Mouse (Mus musculus): ENCODE measurements around the gene Jaml.
A peak's percentile ranks its signal among the peaks of the same experiment; 100 is the strongest.

Jaml gene

GRCm38 (mm10) chr9:45103211-45103979 is 24.4 kb downstream of the Jaml start:
- H3K36me3 ChIP-seq (ENCODE audit: insufficient read depth, low read length): no peaks in the 10 kb centered on the region
- no peaks in the 10 kb centered on the region for H3K9me3 ChIP-seq (ENCODE audit: low read length)
- no peaks in the 10 kb centered on the region; the same call in 1 of the 2 replicates for H3K27me3 ChIP-seq (ENCODE audit: insufficient read depth, low read length)
- no peak overlapping the region for H3K4me3 ChIP-seq (replicated peaks; ENCODE audit: low read length)
- H3K4me1 ChIP-seq (replicated peaks; ENCODE audit: low read depth, low read length): 0 out of 2 replicates have a peak, but pooled peaks cover 4% of the 10 kb centered on the region
- TF ChIP-seq CTCF (conservative IDR thresholded peaks at IDR 0.05; ENCODE audit: low read length) (no peak), NANOG (IDR thresholded peaks at IDR 0.05; ENCODE audit: borderline replicate concordance, low read length) (no peak), POU5F1 (IDR thresholded peaks at IDR 0.05; ENCODE audit: borderline replicate concordance, low read length) (no peak)

GRCm38 (mm10) chr9:45105596-45106374 is 26.8 kb downstream of the Jaml start:
- Histone ChIP-seq H3K9me3 (ENCODE audit: low read length) (no peaks in the 10 kb centered on the region), H3K36me3 (ENCODE audit: insufficient read depth, low read length) (no peaks in the 10 kb centered on the region), H3K4me3 (replicated peaks; ENCODE audit: low read length) (no peak overlapping the region), H3K27me3 (ENCODE audit: insufficient read depth, low read length) (no peaks in the 10 kb centered on the region; the same call in 1 of the 2 replicates), H3K4me1 (replicated peaks; ENCODE audit: low read depth, low read length) (0 out of 2 replicates have a peak, but pooled peaks cover 4% of the 10 kb centered on the region)
- TF ChIP-seq NANOG (IDR thresholded peaks at IDR 0.05; ENCODE audit: borderline replicate concordance, low read length): no peak
- TF ChIP-seq CTCF (conservative IDR thresholded peaks at IDR 0.05; ENCODE audit: low read length): no peak
- no peak for TF ChIP-seq POU5F1 (IDR thresholded peaks at IDR 0.05; ENCODE audit: borderline replicate concordance, low read length)

DNA sequence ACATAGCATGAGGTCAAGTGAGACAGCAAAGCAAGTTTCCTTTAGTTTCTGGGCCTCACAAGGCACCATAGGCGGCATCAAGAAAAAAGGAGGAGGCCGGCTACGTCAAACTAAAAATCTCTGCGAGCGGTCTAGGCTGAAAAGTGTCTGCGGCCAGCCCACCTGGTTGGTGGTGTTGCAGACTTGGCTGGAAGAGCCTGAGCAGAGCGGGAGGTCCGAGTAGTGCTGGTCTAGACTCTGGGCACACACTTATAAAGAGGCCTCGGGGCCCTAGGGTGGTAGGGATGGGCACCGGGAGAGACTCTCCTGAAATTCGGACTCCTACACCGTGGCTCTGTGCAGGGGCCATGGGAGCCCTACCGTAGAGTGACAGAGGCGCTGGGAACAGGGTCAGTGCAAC is 36.7 kb downstream of the Jaml start:
- H3K27me3 ChIP-seq (ENCODE audit: insufficient read depth, low read length): peaks cover 16% of the 10 kb centered on the region
- TF ChIP-seq CTCF (conservative IDR thresholded peaks at IDR 0.05; ENCODE audit: low read length): no peak
- TF ChIP-seq NANOG (IDR thresholded peaks at IDR 0.05; ENCODE audit: borderline replicate concordance, low read length): no peak
- no peak for TF ChIP-seq POU5F1 (IDR thresholded peaks at IDR 0.05; ENCODE audit: borderline replicate concordance, low read length)
- H3K9me3 ChIP-seq (ENCODE audit: low read length): no peaks in the 10 kb centered on the region
- H3K36me3 ChIP-seq (ENCODE audit: insufficient read depth, low read length): no peaks in the 10 kb centered on the region
- peak overlapping the region; percentile 63 for H3K4me3 ChIP-seq (replicated peaks; ENCODE audit: low read length)
- H3K4me1 ChIP-seq (replicated peaks; ENCODE audit: low read depth, low read length): peaks cover 25% of the 10 kb centered on the region

DNA sequence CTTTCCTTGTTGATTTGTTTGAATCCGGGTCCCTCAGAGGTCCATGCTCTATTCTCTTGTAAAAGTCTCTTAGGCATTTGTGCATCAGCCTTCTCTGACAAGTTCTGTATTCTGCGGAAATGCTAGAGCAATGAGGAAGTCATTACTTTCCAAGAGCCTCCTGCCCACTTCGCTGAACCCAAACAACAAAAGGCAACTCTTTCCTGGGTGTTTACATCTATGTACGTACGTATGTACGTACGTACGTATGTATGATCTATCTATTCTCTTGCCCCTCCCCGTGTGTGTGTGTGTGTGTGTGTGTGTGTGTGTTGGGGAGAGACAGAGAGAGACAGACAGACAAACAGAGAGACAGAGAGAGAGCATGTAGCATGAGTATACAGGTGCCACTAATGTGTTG is 37.8 kb downstream of the Jaml start:
- peaks cover 36% of the 10 kb centered on the region for H3K4me1 ChIP-seq (replicated peaks; ENCODE audit: low read depth, low read length)
- H3K36me3 ChIP-seq (ENCODE audit: insufficient read depth, low read length): no peaks in the 10 kb centered on the region
- TF ChIP-seq CTCF (conservative IDR thresholded peaks at IDR 0.05; ENCODE audit: low read length) (no peak), NANOG (IDR thresholded peaks at IDR 0.05; ENCODE audit: borderline replicate concordance, low read length) (no peak), POU5F1 (IDR thresholded peaks at IDR 0.05; ENCODE audit: borderline replicate concordance, low read length) (no peak)
- H3K27me3 ChIP-seq (ENCODE audit: insufficient read depth, low read length): peaks cover 21% of the 10 kb centered on the region
- no peak overlapping the region for H3K4me3 ChIP-seq (replicated peaks; ENCODE audit: low read length)
- H3K9me3 ChIP-seq (ENCODE audit: low read length): no peaks in the 10 kb centered on the region

DNA sequence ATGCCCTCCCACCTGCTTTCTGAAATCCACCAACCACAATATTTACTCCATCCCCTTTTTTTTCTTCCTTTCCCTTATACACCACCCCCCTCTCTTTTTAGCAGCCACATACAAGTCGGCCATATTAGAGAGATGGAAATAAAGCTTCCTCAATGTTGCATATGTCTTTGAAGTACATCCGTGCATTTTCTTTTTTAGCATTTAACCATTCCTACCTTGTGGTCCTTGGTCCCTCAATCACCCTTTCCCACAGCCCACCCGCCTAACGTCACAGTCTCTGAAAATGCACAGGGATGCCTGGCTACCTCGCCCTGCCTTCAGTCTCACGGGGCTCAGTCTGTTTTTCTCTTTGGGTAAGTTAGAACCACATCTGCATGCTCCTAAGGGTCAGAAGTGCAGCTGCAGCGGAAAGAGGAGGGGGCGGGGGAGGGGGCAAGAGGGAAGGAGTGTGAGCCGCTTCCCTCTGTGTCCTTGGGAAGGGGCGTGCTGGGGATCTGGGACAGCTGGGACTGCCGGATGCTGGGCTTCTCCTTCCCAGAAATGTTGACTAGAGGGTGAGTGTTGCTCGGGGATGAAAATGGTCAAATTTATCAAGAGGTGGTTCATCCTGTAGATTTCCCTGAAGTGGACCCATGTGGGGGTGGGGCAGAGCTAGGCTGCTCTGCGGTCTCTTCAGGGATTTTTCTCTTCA is 38.9 kb downstream of the Jaml start, which contains the start of gene Scn2b:
Scn2b (plus strand) TSS at position 42 of the 691 bp plus-strand sequence.
- Histone ChIP-seq H3K36me3 (ENCODE audit: insufficient read depth, low read length) (no peaks in the 10 kb centered on the region), H3K27me3 (ENCODE audit: insufficient read depth, low read length) (peaks cover 21% of the 10 kb centered on the region), H3K4me3 (replicated peaks; ENCODE audit: low read length) (peak within 1 kb of the TSS; percentile 55), H3K9me3 (ENCODE audit: low read length) (no peaks in the 10 kb centered on the region), H3K4me1 (replicated peaks; ENCODE audit: low read depth, low read length) (peaks cover 46% of the 10 kb centered on the region)
- no peak for TF ChIP-seq CTCF (conservative IDR thresholded peaks at IDR 0.05; ENCODE audit: low read length)
- no peak for TF ChIP-seq NANOG (IDR thresholded peaks at IDR 0.05; ENCODE audit: borderline replicate concordance, low read length)
- no peak for TF ChIP-seq POU5F1 (IDR thresholded peaks at IDR 0.05; ENCODE audit: borderline replicate concordance, low read length)

DNA sequence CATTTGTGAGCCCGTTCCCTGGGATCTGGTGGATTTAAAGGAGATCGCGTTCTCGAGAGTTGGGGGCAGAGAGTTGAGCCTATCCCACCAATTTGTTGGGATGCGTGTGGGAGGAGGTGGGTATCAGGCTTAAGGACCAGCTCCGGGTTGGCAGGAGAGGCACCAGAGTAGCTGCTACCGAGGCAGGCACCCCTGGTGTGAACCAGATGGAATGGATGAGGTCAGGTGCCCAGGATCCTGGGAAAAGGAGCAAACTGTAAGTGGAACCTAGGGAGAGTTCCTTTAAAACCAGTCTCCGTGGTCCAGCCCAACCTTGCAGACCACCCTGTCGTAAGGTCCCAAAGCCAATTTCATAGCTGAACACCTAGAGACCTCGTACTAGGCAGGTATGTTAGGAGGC is 39.6 kb downstream of the Jaml start:
- H3K4me3 ChIP-seq (replicated peaks; ENCODE audit: low read length): no peak overlapping the region
- H3K4me1 ChIP-seq (replicated peaks; ENCODE audit: low read depth, low read length): peaks cover 52% of the 10 kb centered on the region
- no peaks in the 10 kb centered on the region for H3K36me3 ChIP-seq (ENCODE audit: insufficient read depth, low read length)
- H3K9me3 ChIP-seq (ENCODE audit: low read length): no peaks in the 10 kb centered on the region
- peaks cover 21% of the 10 kb centered on the region for H3K27me3 ChIP-seq (ENCODE audit: insufficient read depth, low read length)
- TF ChIP-seq NANOG (IDR thresholded peaks at IDR 0.05; ENCODE audit: borderline replicate concordance, low read length) (no peak), POU5F1 (IDR thresholded peaks at IDR 0.05; ENCODE audit: borderline replicate concordance, low read length) (no peak), CTCF (conservative IDR thresholded peaks at IDR 0.05; ENCODE audit: low read length) (no peak)

DNA sequence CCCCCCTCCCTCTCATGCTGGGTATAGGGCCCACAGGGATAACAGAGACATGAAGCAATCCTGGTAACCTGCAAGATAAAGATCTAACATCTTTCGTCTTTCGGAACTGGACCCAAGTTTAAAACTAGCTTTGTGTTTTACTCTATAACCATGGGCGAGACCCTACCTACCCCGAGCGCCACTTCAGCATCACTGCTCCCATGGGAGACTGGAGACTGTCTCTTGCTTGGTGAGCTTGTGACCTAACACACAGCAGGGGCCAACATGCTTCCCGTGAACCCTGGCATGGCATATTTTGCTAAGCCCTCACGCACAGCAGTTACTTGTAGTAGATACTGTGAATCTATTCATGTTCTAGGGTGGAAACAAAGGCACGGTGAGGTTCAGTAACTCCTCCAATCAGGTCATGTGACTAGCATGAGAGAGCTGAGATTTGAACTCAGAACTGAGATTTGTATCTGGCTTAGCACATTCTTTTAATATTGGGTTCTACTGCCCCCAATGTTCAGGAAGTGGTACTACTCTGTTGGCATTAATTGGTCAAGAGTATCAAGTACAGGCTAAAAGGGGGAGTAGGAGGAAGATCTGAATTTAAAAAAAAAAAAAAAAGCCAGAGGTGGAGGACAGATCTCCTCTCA is 40.5 kb downstream of the Jaml start:
- no peaks in the 10 kb centered on the region for H3K36me3 ChIP-seq (ENCODE audit: insufficient read depth, low read length)
- H3K9me3 ChIP-seq (ENCODE audit: low read length): no peaks in the 10 kb centered on the region
- no peak overlapping the region for H3K4me3 ChIP-seq (replicated peaks; ENCODE audit: low read length)
- H3K4me1 ChIP-seq (replicated peaks; ENCODE audit: low read depth, low read length): peaks cover 61% of the 10 kb centered on the region
- peaks cover 23% of the 10 kb centered on the region for H3K27me3 ChIP-seq (ENCODE audit: insufficient read depth, low read length)
- no peak for TF ChIP-seq NANOG (IDR thresholded peaks at IDR 0.05; ENCODE audit: borderline replicate concordance, low read length)
- TF ChIP-seq POU5F1 (IDR thresholded peaks at IDR 0.05; ENCODE audit: borderline replicate concordance, low read length): no peak
- TF ChIP-seq CTCF (conservative IDR thresholded peaks at IDR 0.05; ENCODE audit: low read length): no peak
